Mouse (Mus musculus): ENCODE data around the gene Insyn1.

DNA sequence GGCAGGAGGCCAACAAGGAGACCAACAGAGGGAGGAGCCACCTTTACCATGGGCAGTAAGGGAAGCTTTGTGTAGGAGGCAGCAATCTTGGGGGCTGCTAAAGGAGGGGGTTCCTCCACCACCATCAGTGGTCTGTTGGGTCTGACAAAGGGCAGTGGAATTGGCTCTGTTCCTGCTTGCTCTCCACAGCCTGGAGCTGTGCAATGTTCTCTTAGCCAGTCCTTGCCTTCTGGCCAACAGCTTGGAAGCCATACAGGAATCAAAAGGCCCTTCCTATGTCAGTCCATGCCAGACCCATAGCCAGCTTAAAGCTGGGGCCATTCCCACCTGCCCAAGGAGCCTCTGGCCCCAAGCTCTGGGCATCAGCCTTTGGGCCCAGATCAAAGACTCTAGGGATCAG, 47.8 kb upstream of the Insyn1 start:
- TF ChIP-seq POLR2A (IDR thresholded peaks at IDR 0.05; ENCODE audit: borderline replicate concordance, extremely low read depth, low read depth, low read length) (no peak), CTCF (IDR thresholded peaks at IDR 0.05; ENCODE audit: insufficient read depth, low read length) (no peak)
